Mouse (Mus musculus) activated CD4-positive, CD25-positive, alpha-beta regulatory T cell, adult 4 months (primary cell): ENCODE measurements around the gene Olfr1289. TPM values are rescaled to one million over a fixed set of nuclear protein-coding genes. Genes with fewer than 3 reads are reported as not detected.

Experiments used
- ATAC-seq: one replicate; pipeline ENCODE4 v1.8.0; 2017
- polyA plus RNA-seq, 2 experiments: library from polyadenylated mRNA; unstranded; fragments of 100-300 nt; shearing (Covaris generic); gene quantifications; one replicate each; pipeline ENCODE4 v1.2.1; 2017

The Olfr1289 gene
- polyA plus RNA-seq, result not detected

GRCm38 (mm10) chr2:111480519-111480918 lies at the start of gene Olfr1289:
Gene Olfr1289, plus strand, starts transcription at chr2:111480819.
- no peak for ATAC-seq

GRCm38 (mm10) chr2:111448842-111449241 lies 31.8 kb upstream of the Olfr1289 start, which contains the start of gene Olfr1287:
Gene Olfr1287, plus strand, starts transcription at chr2:111449142.
- ATAC-seq, result no peak

- ATAC-seq, result no peak
Measured at GRCm38 (mm10) chr2:111473801-111474200, 6.8 kb upstream of the Olfr1289 start, which contains the start of gene Olfr1288. Gene Olfr1288, plus strand, starts transcription at chr2:111474101.

GRCm38 (mm10) chr2:111493729-111494128 lies 13.1 kb downstream of the Olfr1289 start, which contains the start of gene Olfr1290:
Gene Olfr1290, minus strand, starts transcription at chr2:111493829.
- ATAC-seq, result no peak

GRCm38 (mm10) chr2:111496880-111497279 lies 16.3 kb downstream of the Olfr1289 start, which contains the start of gene Olfr1291-ps1:
Gene Olfr1291-ps1, plus strand, starts transcription at chr2:111497180.
- no peak for ATAC-seq

GRCm38 (mm10) chr2:111517451-111517850 lies 36.8 kb downstream of the Olfr1289 start:
- no peak for ATAC-seq

- no peak for ATAC-seq
Measured at GRCm38 (mm10) chr2:111524903-111525302, 44.3 kb downstream of the Olfr1289 start, which contains the start of gene Olfr1293-ps. Gene Olfr1293-ps, plus strand, starts transcription at chr2:111525203.

Other genes with a start within 250 kb of the Olfr1289 start
- not detected for gene Olfr1275, start 245.5 kb upstream of the Olfr1289 start, polyA plus RNA-seq
- not detected for gene Olfr1276, start 226.3 kb upstream of the Olfr1289 start, polyA plus RNA-seq
- gene Olfr1277, start 206.7 kb upstream of the Olfr1289 start, polyA plus RNA-seq, result not detected
- gene Olfr1278, start 190.7 kb upstream of the Olfr1289 start, polyA plus RNA-seq, result not detected
- not detected for gene Olfr1279, start 180.2 kb upstream of the Olfr1289 start, polyA plus RNA-seq
- gene Olfr1280, start 166.8 kb upstream of the Olfr1289 start, polyA plus RNA-seq, result not detected
- gene Olfr1281, start 154.3 kb upstream of the Olfr1289 start, polyA plus RNA-seq, result not detected
- gene Olfr1282, start 144.7 kb upstream of the Olfr1289 start, polyA plus RNA-seq, result not detected
- gene Olfr1283, start 114.0 kb upstream of the Olfr1289 start, polyA plus RNA-seq, result not detected
- gene Olfr1284, start 105.3 kb upstream of the Olfr1289 start, polyA plus RNA-seq, result not detected
- not detected for gene Olfr1286, start 57.7 kb upstream of the Olfr1289 start, polyA plus RNA-seq
- gene Olfr1287, start 31.7 kb upstream of the Olfr1289 start, polyA plus RNA-seq, result not detected
- not detected for gene Olfr1288, start 6.7 kb upstream of the Olfr1289 start, polyA plus RNA-seq
- gene Olfr1290, start 13.0 kb downstream of the Olfr1289 start, polyA plus RNA-seq, result not detected
- gene Olfr1291-ps1, start 16.4 kb downstream of the Olfr1289 start, polyA plus RNA-seq, result under 1 TPM in 1 of 2 experiments, not detected in 1; 0.16 TPM
- under 1 TPM in 1 of 2 experiments, not detected in 1; 0.09 TPM for gene Olfr1293-ps, start 44.4 kb downstream of the Olfr1289 start, polyA plus RNA-seq
- not detected for gene Olfr1294, start 59.5 kb downstream of the Olfr1289 start, polyA plus RNA-seq
- gene Olfr1295, start 88.9 kb downstream of the Olfr1289 start, polyA plus RNA-seq, result not detected
- gene Olfr1297, start 145.7 kb downstream of the Olfr1289 start, polyA plus RNA-seq, result under 1 TPM in 1 of 2 experiments, not detected in 1; 0.11 TPM
- not detected for gene Olfr1298, start 168.4 kb downstream of the Olfr1289 start, polyA plus RNA-seq
- not detected for gene Olfr1299, start 180.6 kb downstream of the Olfr1289 start, polyA plus RNA-seq